Comparison of ENCODE assay signal across 20 mouse cellular contexts in genomic region chr12:32074271-32074670, GRCm38 (mm10). TPM values are rescaled to one million over a fixed set of nuclear protein-coding genes. Genes with fewer than 3 reads are reported as not detected.
A peak's percentile ranks its signal among the peaks of the same experiment; 100 is the strongest.
DNase-seq lines count a peak whose midpoint lies in the region; ATAC-seq and TF ChIP-seq lines count a peak whose summit lies in the region.
"Had no signal": no experiment of that assay in that cellular context is flagged by ENCODE, and none has a peak within 500 bp of the region (broad histone marks: within the 10 kb centered on the region; RNA-seq: fewer than 3 reads in every experiment).

No protein-coding gene starts in this region.

- H3K4me3 ChIP-seq in forebrain, embryonic 14.5 days (ENCODE audit: low read depth, low read length) = no peak overlapping the region
- no peak overlapping the region for H3K4me3 ChIP-seq in forebrain, embryonic 10.5 days
- H3K4me3 ChIP-seq in midbrain, embryonic 11.5 days (ENCODE audit: low read depth, low read length) = no peak overlapping the region
- H3K4me3 ChIP-seq in midbrain, postnatal 0 days (ENCODE audit: low read depth, low read length) = no peak overlapping the region
- no peak overlapping the region for H3K4me3 ChIP-seq in forebrain, embryonic 16.5 days (replicated peaks; ENCODE audit: low read length)
- H3K4me3 ChIP-seq in thymus, adult 2 months (ENCODE audit: control insufficient read depth, insufficient read depth, low read length) = no peak overlapping the region
- H3K4me3 ChIP-seq: embryonic facial prominence, embryonic 13.5 days; heart, embryonic 10.5 days had no signal

- H3K27me3 ChIP-seq in forebrain, embryonic 14.5 days (replicated peaks; ENCODE audit: control insufficient read depth, insufficient read depth, low read length) = no peaks in the 10 kb centered on the region
- H3K27me3 ChIP-seq in forebrain, embryonic 10.5 days (ENCODE audit: poor library complexity, severe bottlenecking) = no peaks in the 10 kb centered on the region
- H3K27me3 ChIP-seq in midbrain, embryonic 11.5 days (ENCODE audit: control insufficient read depth, insufficient read depth, low read length) = no peaks in the 10 kb centered on the region
- H3K27me3 ChIP-seq in midbrain, postnatal 0 days (ENCODE audit: insufficient read depth, low read length) = no peaks in the 10 kb centered on the region
- H3K27me3 ChIP-seq in forebrain, embryonic 16.5 days (replicated peaks; ENCODE audit: control insufficient read depth, insufficient read depth, low read length) = no peaks in the 10 kb centered on the region
- H3K27me3 ChIP-seq in thymus, adult 2 months (ENCODE audit: control insufficient read depth, insufficient read depth, low read length) = no peaks in the 10 kb centered on the region
- H3K27me3 ChIP-seq: embryonic facial prominence, embryonic 13.5 days had no signal

- peak; percentile 72 for ATAC-seq in forebrain, embryonic 14.5 days
- ATAC-seq in midbrain, embryonic 11.5 days (ENCODE audit: low FRiP score) = 0 out of 2 replicates have a peak, but pooled peaks have one; percentile 22
- no peak for ATAC-seq in midbrain, postnatal 0 days (ENCODE audit: low FRiP score)
- peak; percentile 71 for ATAC-seq in forebrain, embryonic 16.5 days
- ATAC-seq: activated CD4-positive, CD25-positive, alpha-beta regulatory T cell, adult 4 months; hindbrain, embryonic 16.5 days; inflammation-experienced regulatory T-cells, adult 6 months had no signal

- no peak overlapping the region for H3K9ac ChIP-seq in forebrain, embryonic 14.5 days (ENCODE audit: low read length)
- H3K9ac ChIP-seq in midbrain, embryonic 11.5 days (ENCODE audit: low read length) = no peak overlapping the region
- no peak overlapping the region for H3K9ac ChIP-seq in midbrain, postnatal 0 days (replicated peaks; ENCODE audit: low read length, poor library complexity, severe bottlenecking)
- no peak overlapping the region for H3K9ac ChIP-seq in forebrain, embryonic 16.5 days (replicated peaks; ENCODE audit: low read depth, low read length)
- H3K9ac ChIP-seq: embryonic facial prominence, embryonic 13.5 days had no signal

- WGBS in forebrain, embryonic 14.5 days = 17% methylated on average over 6 of the region's 6 CpGs
- 81% methylated on average over 6 of the region's 6 CpGs for WGBS in forebrain, embryonic 10.5 days
- WGBS in midbrain, embryonic 11.5 days = 53% methylated on average over 6 of the region's 6 CpGs
- 26% methylated on average over 6 of the region's 6 CpGs for WGBS in midbrain, postnatal 0 days
- 17% methylated on average over 6 of the region's 6 CpGs for WGBS in forebrain, embryonic 16.5 days
- 96% methylated on average over 6 of the region's 6 CpGs for WGBS in thymus, adult 2 months

- peaks cover 6% of the 10 kb centered on the region for H3K4me1 ChIP-seq in forebrain, embryonic 14.5 days (ENCODE audit: control insufficient read depth, insufficient read depth, low read length)
- H3K4me1 ChIP-seq in forebrain, embryonic 10.5 days = peaks cover 12% of the 10 kb centered on the region; the same call in 1 of the 2 replicates
- peaks cover 2% of the 10 kb centered on the region; the same call in 1 of the 2 replicates for H3K4me1 ChIP-seq in midbrain, embryonic 11.5 days (ENCODE audit: control insufficient read depth, insufficient read depth, low read length)
- H3K4me1 ChIP-seq in midbrain, postnatal 0 days (ENCODE audit: insufficient read depth, low read length) = no peaks in the 10 kb centered on the region
- peaks cover 5% of the 10 kb centered on the region; the same call in 1 of the 2 replicates for H3K4me1 ChIP-seq in forebrain, embryonic 16.5 days (replicated peaks; ENCODE audit: control insufficient read depth, insufficient read depth, low read length)
- H3K4me1 ChIP-seq in thymus, adult 2 months (replicated peaks; ENCODE audit: control insufficient read depth, insufficient read depth, low read length) = no peaks in the 10 kb centered on the region
- H3K4me1 ChIP-seq: embryonic facial prominence, embryonic 13.5 days had no signal

- no peak overlapping the region for H3K27ac ChIP-seq in forebrain, embryonic 14.5 days (ENCODE audit: low read depth, low read length)
- H3K27ac ChIP-seq in forebrain, embryonic 10.5 days = no peak overlapping the region
- 0 out of 2 replicates have a peak overlapping the region, but pooled peaks have one; percentile 6 for H3K27ac ChIP-seq in midbrain, embryonic 11.5 days (ENCODE audit: low read depth, low read length)
- no peak overlapping the region for H3K27ac ChIP-seq in midbrain, postnatal 0 days (ENCODE audit: low read depth, low read length)
- no peak overlapping the region for H3K27ac ChIP-seq in forebrain, embryonic 16.5 days (ENCODE audit: low read length)
- H3K27ac ChIP-seq in thymus, adult 2 months (ENCODE audit: control insufficient read depth, insufficient read depth, low read length) = no peak overlapping the region
- H3K27ac ChIP-seq: embryonic facial prominence, embryonic 13.5 days; heart, embryonic 10.5 days had no signal

- TF ChIP-seq CTCF in midbrain, postnatal 0 days (IDR thresholded peaks at IDR 0.05) = no peak
- no peak for TF ChIP-seq CTCF in thymus, adult 2 months (IDR thresholded peaks at IDR 0.05; ENCODE audit: borderline replicate concordance, control insufficient read depth, extremely low read depth, insufficient read depth, low read length, poor library complexity)

- no peaks in the 10 kb centered on the region for H3K36me3 ChIP-seq in forebrain, embryonic 14.5 days (ENCODE audit: control insufficient read depth, insufficient read depth, low read length)
- no peaks in the 10 kb centered on the region for H3K36me3 ChIP-seq in forebrain, embryonic 10.5 days (replicated peaks)
- H3K36me3 ChIP-seq in midbrain, embryonic 11.5 days (ENCODE audit: control insufficient read depth, insufficient read depth, low read length) = no peaks in the 10 kb centered on the region
- H3K36me3 ChIP-seq in midbrain, postnatal 0 days (ENCODE audit: insufficient read depth, low read length) = no peaks in the 10 kb centered on the region
- no peaks in the 10 kb centered on the region for H3K36me3 ChIP-seq in forebrain, embryonic 16.5 days (ENCODE audit: control insufficient read depth, insufficient read depth)
- no peaks in the 10 kb centered on the region for H3K36me3 ChIP-seq in thymus, adult 2 months (ENCODE audit: control insufficient read depth, insufficient read depth, low read length)
- H3K36me3 ChIP-seq: embryonic facial prominence, embryonic 13.5 days; heart, embryonic 10.5 days had no signal

- peak; percentile 71 for DNase-seq in forebrain, embryonic 14.5 days (ENCODE audit: low spot score)
- DNase-seq in forebrain, embryonic 10.5 days (ENCODE audit: extremely low spot score, low spot score) = no peak
- DNase-seq in midbrain, embryonic 11.5 days (ENCODE audit: low spot score, missing footprints) = no peak
- DNase-seq in midbrain, postnatal 0 days (ENCODE audit: low spot score) = no peak
- no peak for DNase-seq in T-cell, adult 2 months (ENCODE audit: low spot score)
- DNase-seq in thymus, adult 2 months = no peak
- DNase-seq: adrenal gland, postnatal 14 days; cerebellum, adult 18-20 months; cerebellum, adult 9-11 months; cerebellum, postnatal 36 days; gastrocnemius, postnatal 10 days; heart, adult 18-20 months; heart, postnatal 10 days; heart, postnatal 4 days had no signal

- no peak overlapping the region for H3K4me2 ChIP-seq in forebrain, embryonic 14.5 days (ENCODE audit: low read length)
- H3K4me2 ChIP-seq in midbrain, embryonic 11.5 days = no peak overlapping the region
- H3K4me2 ChIP-seq in midbrain, postnatal 0 days (ENCODE audit: low read depth, low read length, poor library complexity, severe bottlenecking) = no peak overlapping the region
- no peak overlapping the region for H3K4me2 ChIP-seq in forebrain, embryonic 16.5 days (ENCODE audit: low read length)
- H3K4me2 ChIP-seq: embryonic facial prominence, embryonic 13.5 days had no signal

- no peak for TF ChIP-seq POLR2A in thymus, adult 2 months (IDR thresholded peaks at IDR 0.05; ENCODE audit: control insufficient read depth, extremely low read depth, insufficient read depth, low read length, poor library complexity)

- H3K9me3 ChIP-seq in forebrain, embryonic 14.5 days (replicated peaks; ENCODE audit: control insufficient read depth, low read length) = no peaks in the 10 kb centered on the region
- H3K9me3 ChIP-seq in forebrain, embryonic 10.5 days = no peaks in the 10 kb centered on the region
- no peaks in the 10 kb centered on the region for H3K9me3 ChIP-seq in midbrain, embryonic 11.5 days (ENCODE audit: control insufficient read depth, low read length)
- no peaks in the 10 kb centered on the region for H3K9me3 ChIP-seq in midbrain, postnatal 0 days (ENCODE audit: low read length)
- no peaks in the 10 kb centered on the region for H3K9me3 ChIP-seq in forebrain, embryonic 16.5 days (ENCODE audit: control insufficient read depth, low read length)
- H3K9me3 ChIP-seq: embryonic facial prominence, embryonic 13.5 days; heart, embryonic 10.5 days had no signal

RNA-seq across cellular contexts. Expression of gene Prkar2b, which starts 13.2 kb away (rescaled TPM):
- polyA plus RNA-seq in forebrain, embryonic 14.5 days (2014; fragmentation: Nextera tagmentation; extraction: Ambion mirVana) = 114 and 139 TPM in 2 replicates
- polyA plus RNA-seq in forebrain, embryonic 10.5 days (2016; fragmentation: Nextera tagmentation; extraction: Ambion mirVana) = 27.9 and 31.1 TPM in 2 replicates
- polyA plus RNA-seq in midbrain, embryonic 11.5 days (2014; fragmentation: Nextera tagmentation; extraction: Ambion mirVana) = 73.7 and 83.0 TPM in 2 replicates
- total RNA-seq in midbrain, postnatal 0 days (2014; rRNA removed) = 182 and 231 TPM in 2 replicates
- polyA plus RNA-seq in midbrain, postnatal 0 days (2015; fragmentation: Nextera tagmentation; extraction: Ambion mirVana) = 121 and 132 TPM in 2 replicates
- 140 and 150 TPM in 2 replicates for polyA plus RNA-seq in forebrain, embryonic 16.5 days (2015; fragmentation: Nextera tagmentation; extraction: Ambion mirVana)
- polyA plus RNA-seq in thymus, adult 2 months (2012; rRNA removed) = 10.9 and 19.9 TPM in 2 replicates
